Mouse (Mus musculus): ENCODE data around the gene Alkal2.

Gene Alkal2

DNA sequence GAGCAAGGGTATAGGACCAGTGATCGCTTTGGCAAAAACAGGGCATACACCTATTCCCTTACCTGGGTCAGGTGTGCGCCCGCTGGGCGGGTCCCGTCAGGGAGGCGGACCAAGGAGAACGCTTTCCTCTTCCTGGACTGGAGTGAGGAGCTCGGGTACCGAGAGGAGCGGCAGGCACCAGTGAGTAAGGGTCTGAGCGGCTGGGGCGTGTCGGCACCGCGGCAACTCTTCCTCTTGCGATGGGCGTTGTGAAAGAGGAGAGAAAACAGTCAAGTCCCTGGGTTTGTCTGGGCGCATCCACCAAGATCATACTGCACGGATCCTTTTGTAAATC is 27.9 kb downstream of the Alkal2 start:
- in situ Hi-C loops (cut with MboI, MseI) = loop anchor here (5.0 to 25.0 kb wide), 5 partner anchors 317 to 750 kb away; partner anchors contain the start of genes Cbll1 (in 1 of the 2), Cog5 (in 1 of the 2), Dld (in 1 of the 2) and Dus4l (in 1 of the 2)

DNA sequence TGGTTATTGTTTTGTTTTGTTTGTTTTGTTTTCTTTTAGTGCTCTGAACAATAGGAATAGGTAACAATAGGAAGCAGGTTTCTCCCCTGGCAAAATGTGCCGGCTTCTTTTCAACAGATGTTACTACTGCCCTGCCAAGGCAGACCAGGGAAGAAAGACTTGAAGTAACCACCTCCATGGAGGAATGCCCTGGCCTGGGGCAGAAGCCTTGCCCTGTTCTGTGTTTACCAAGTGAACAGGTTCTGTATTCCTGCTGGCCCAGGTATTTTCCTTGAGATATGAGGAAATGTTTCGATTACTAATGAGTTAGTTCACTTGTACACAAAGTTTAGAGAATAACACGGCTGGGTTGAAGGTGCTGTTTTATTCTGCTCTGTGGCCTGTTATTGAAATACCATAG is 28.7 kb downstream of the Alkal2 start:
- in situ Hi-C loops (cut with MboI, MseI) = loop anchor here (5.0 to 25.0 kb wide), 5 partner anchors 318 to 749 kb away; partner anchors contain the start of genes Cbll1 (in 1 of the 2), Cog5 (in 1 of the 2), Dld (in 1 of the 2) and Dus4l (in 1 of the 2)

DNA sequence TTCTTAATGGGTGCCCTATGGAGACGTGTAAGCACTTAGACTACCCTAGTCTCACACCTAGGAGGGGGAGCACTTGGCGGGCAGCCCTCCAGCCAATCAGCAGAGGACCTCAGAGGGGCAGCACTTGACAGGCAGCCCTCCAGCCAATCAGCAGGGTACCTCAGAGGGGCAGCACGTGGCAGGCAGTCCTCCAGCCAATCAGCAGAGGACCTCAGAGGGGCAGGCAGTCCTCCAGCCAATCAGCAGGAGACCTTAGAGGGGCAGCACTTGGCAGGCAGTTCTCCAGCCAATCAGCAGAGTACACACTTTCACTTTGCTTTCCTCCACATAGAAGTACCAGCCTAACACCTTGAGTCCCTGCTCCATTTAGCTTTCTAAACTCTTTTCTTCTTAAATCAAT is 38.3 kb downstream of the Alkal2 start:
- in situ Hi-C loops (cut with MboI, MseI) = loop anchor here (25.0 kb wide), 2 partner anchors 415 to 740 kb away; partner anchors contain the start of genes Cog5 (in 1 of the 2) and Dus4l (in 1 of the 2)

DNA sequence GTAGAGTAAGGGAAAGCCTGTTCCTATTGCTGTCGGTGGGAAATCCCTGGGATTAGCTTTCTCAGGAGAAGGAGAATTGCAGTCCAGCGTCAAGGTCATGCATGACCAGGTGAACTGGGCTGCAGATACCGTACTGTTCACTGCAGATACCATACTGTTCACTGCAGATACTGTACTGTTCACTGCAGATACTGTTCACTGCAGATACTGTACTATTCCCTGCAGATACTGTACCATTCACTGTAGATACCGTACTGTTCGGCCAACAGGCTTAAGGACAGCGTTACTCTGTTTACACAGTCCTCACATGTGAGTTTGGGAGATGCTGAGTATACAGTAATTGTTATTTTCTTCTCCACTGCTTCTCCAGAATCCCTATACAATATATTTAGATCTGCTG is 44.1 kb downstream of the Alkal2 start:
- in situ Hi-C loops (cut with MboI, MseI) = no loop called here

GRCm38 (mm10) chr12:30933299-30933698 is 49.2 kb downstream of the Alkal2 start:
- in situ Hi-C loops (cut with MboI, MseI) = loop anchor here in 1 of 2 experiments (5.0 kb wide), 1 partner anchor 51 kb away; the partner anchor contains the start of gene Alkal2

- in situ Hi-C loops (cut with MboI, MseI) = no loop called here
Observed at GRCm38 (mm10) chr12:30936899-30937298, 52.8 kb downstream of the Alkal2 start.

Measured in T-helper 17 cell (primary cell).